Mouse (Mus musculus) cerebellum, adult 2 months (tissue): ENCODE results near the gene Acsm3. TPM values are rescaled to one million over a fixed set of nuclear protein-coding genes. Genes with fewer than 3 reads are reported as not detected.

Source experiments
- DNase-seq, 2 experiments: peaks; one replicate each; pipeline ENCODE4 v3.0.0; 2021
- H3K27ac ChIP-seq: fragments of 200-500 bp; 2 replicates; pipeline ENCODE4 v1.5.1; 2012; ENCODE audit warnings: low read length, control low read depth, inconsistent platforms; ENCODE audit not compliant: insufficient read depth
- H3K27me3 ChIP-seq: fragments of 200-500 bp; 2 replicates; pipeline ENCODE4 v1.6.1; 2012; ENCODE audit warnings: inconsistent platforms, mild to moderate bottlenecking, low read length, moderate library complexity; ENCODE audit not compliant: control insufficient read depth, insufficient read depth
- H3K4me1 ChIP-seq: fragments of 200-500 bp; 2 replicates; pipeline ENCODE4 v1.6.1; 2011; ENCODE audit warnings: low read length; ENCODE audit not compliant: control insufficient read depth, insufficient read depth
- H3K4me3 ChIP-seq: fragments of 200-500 bp; replicated peaks from 2 replicates; pipeline ENCODE3; 2011; ENCODE audit warnings: mild to moderate bottlenecking, low read depth, low read length, control low read depth; ENCODE audit not compliant: insufficient read depth
- CTCF ChIP-seq: fragments of 200-500 bp; IDR thresholded peaks from 2 replicates; pipeline ENCODE4 v1.5.1; 2011; ENCODE audit warnings: low read depth, mild to moderate bottlenecking, control low read depth, low read length, moderate library complexity, borderline replicate concordance; ENCODE audit not compliant: insufficient read depth
- POLR2A ChIP-seq: fragments of 200-500 bp; IDR thresholded peaks from 2 replicates; pipeline ENCODE4 v1.6.1; 2011; ENCODE audit warnings: low read length, control low read depth, borderline replicate concordance; ENCODE audit not compliant: insufficient read depth
- WGBS: fragments of 180-500 bp; shearing (Covaris S2); methylation state at CpG from one replicate; pipeline ENCODE4 v1.1.7; 2018; 5-methylcytosine and 5-hydroxymethylcytosine counted together
- polyA plus RNA-seq: library from polyadenylated mRNA; depleted of rRNA; stranded (reverse); fragments of >200 nt; gene quantifications from 2 replicates; pipeline ENCODE4 v1.2.3, GENCODE M21; 2012; rRNA removed

Gene Acsm3
- polyA plus RNA-seq, 1 experiment, result 0.23 TPM

- no peak for TF ChIP-seq POLR2A
- no peak for TF ChIP-seq CTCF
- WGBS, result 93% methylated on average over 5 of the region's 5 CpGs
- no peaks in the 10 kb centered on the region for H3K4me1 ChIP-seq
- no peak for DNase-seq
- H3K27ac ChIP-seq, result no peak overlapping the region
- no peaks in the 10 kb centered on the region for H3K27me3 ChIP-seq
- H3K4me3 ChIP-seq, result no peak overlapping the region
Observed at GRCm38 (mm10) chr7:119807396-119807795, 46.7 kb downstream of the Acsm3 start.

- whole genome bisulfite sequencing, result 94% methylated on average over 3 of the region's 3 CpGs
- TF ChIP-seq POLR2A (no peak), CTCF (no peak)
- no peaks in the 10 kb centered on the region for H3K4me1 ChIP-seq
- no peaks in the 10 kb centered on the region for H3K27me3 ChIP-seq
- no peak overlapping the region for H3K27ac ChIP-seq
- H3K4me3 ChIP-seq, result no peak overlapping the region
- DNase-seq, result no peak
Observed at GRCm38 (mm10) chr7:119808723-119809122, 48.0 kb downstream of the Acsm3 start.

GRCm38 (mm10) chr7:119835371-119835770, 74.6 kb downstream of the Acsm3 start:
- WGBS, result 100% methylated on average over 1 of the region's 1 CpGs
- TF ChIP-seq CTCF (no peak), POLR2A (no peak)
- no peaks in the 10 kb centered on the region for H3K27me3 ChIP-seq

GRCm38 (mm10) chr7:119835996-119836777, 75.5 kb downstream of the Acsm3 start:
- H3K27me3 ChIP-seq, result no peaks in the 10 kb centered on the region
- H3K4me3 ChIP-seq, result no peak overlapping the region
- no peak for DNase-seq
- no peak overlapping the region for H3K27ac ChIP-seq
- WGBS, result 97% methylated on average over 4 of the region's 4 CpGs
- no peaks in the 10 kb centered on the region for H3K4me1 ChIP-seq
- TF ChIP-seq CTCF, result no peak

More at GRCm38 (mm10) chr7:119835371-119835770, 74.6 kb downstream of the Acsm3 start:
- no peak for DNase-seq
- Histone ChIP-seq H3K4me1 (no peaks in the 10 kb centered on the region), H3K4me3 (no peak overlapping the region), H3K27ac (no peak overlapping the region)

Other genes with a start within 250 kb of the Acsm3 start
- gene Acsm5, start 241.5 kb upstream of the Acsm3 start, polyA plus RNA-seq, result 1.1 and 1.5 TPM in 2 replicates
- not detected in 2 replicates for gene Pdilt, start 237.4 kb upstream of the Acsm3 start, polyA plus RNA-seq
- not detected in 2 replicates for gene Acsm2, start 206.6 kb upstream of the Acsm3 start, polyA plus RNA-seq
- not detected in 2 replicates for gene Acsm1, start 153.9 kb upstream of the Acsm3 start, polyA plus RNA-seq
- not detected in 2 replicates for gene Acsm4, start 70.9 kb upstream of the Acsm3 start, polyA plus RNA-seq
- 27.9 and 28.4 TPM in 2 replicates for gene Thumpd1, start 40.1 kb upstream of the Acsm3 start, polyA plus RNA-seq
- 4.8 and 6.4 TPM in 2 replicates for gene Rexo5, start 33.1 kb downstream of the Acsm3 start, polyA plus RNA-seq
- 5.9 TPM in 2 replicates for gene Eri2, start 33.1 kb downstream of the Acsm3 start, polyA plus RNA-seq
- gene Lyrm1, start 134.9 kb downstream of the Acsm3 start, polyA plus RNA-seq, result 16.6 and 19.4 TPM in 2 replicates
- 10.4 and 10.8 TPM in 2 replicates for gene Dcun1d3, start 135.4 kb downstream of the Acsm3 start, polyA plus RNA-seq